Mouse (Mus musculus) lung, embryonic 15.5 days (tissue): ENCODE measurements around the gene Stk32c. TPM values are rescaled to one million over a fixed set of nuclear protein-coding genes. Genes with fewer than 3 reads are reported as not detected.

Experiments
- ATAC-seq: fragments of 200-750 bp; cut with Nextera tagmentation; 2 replicates; pipeline ENCODE4 v1.8.0; 2017; ENCODE audit warnings: moderate number of reproducible peaks, borderline replicate concordance; ENCODE audit not compliant: low FRiP score, low TSS enrichment; ENCODE audit errors: extremely low read depth
- H3K27ac ChIP-seq: fragments of 300-500 bp; sonication (generic); 2 replicates; pipeline ENCODE4 v1.5.1; 2015; ENCODE audit warnings: moderate library complexity, mild to moderate bottlenecking, inconsistent platforms
- H3K27me3 ChIP-seq: fragments of 300-500 bp; sonication (generic); 2 replicates; pipeline ENCODE4 v1.6.1; 2015; ENCODE audit warnings: inconsistent platforms
- H3K36me3 ChIP-seq: fragments of 300-500 bp; sonication (generic); 2 replicates; pipeline ENCODE4 v1.6.1; 2015; ENCODE audit warnings: inconsistent platforms
- H3K4me1 ChIP-seq: fragments of 300-500 bp; sonication (generic); 2 replicates; pipeline ENCODE4 v1.6.1; 2015; ENCODE audit warnings: inconsistent platforms
- H3K4me2 ChIP-seq: fragments of 300-500 bp; sonication (generic); 2 replicates; pipeline ENCODE4 v1.6.1; 2015; ENCODE audit warnings: inconsistent platforms, mild to moderate bottlenecking, moderate library complexity
- H3K4me3 ChIP-seq: fragments of 300-500 bp; sonication (generic); 2 replicates; pipeline ENCODE4 v1.5.1; 2015; ENCODE audit warnings: mild to moderate bottlenecking, inconsistent platforms
- H3K9ac ChIP-seq: fragments of 300-500 bp; sonication (generic); 2 replicates; pipeline ENCODE4 v1.6.1; 2015; ENCODE audit warnings: inconsistent platforms
- H3K9me3 ChIP-seq: fragments of 300-500 bp; sonication (generic); 2 replicates; pipeline ENCODE4 v1.6.1; 2016; ENCODE audit warnings: inconsistent platforms
- WGBS: fragments of 180-500 bp; shearing (Covaris S2); methylation state at CpG from one replicate; pipeline ENCODE4 v1.1.7; 2015; 5-methylcytosine and 5-hydroxymethylcytosine counted together
- polyA plus RNA-seq: library from polyadenylated mRNA; unstranded; fragments of >200 nt; fragmentation: Nextera tagmentation; extraction: Ambion mirVana; gene quantifications from 2 replicates; pipeline ENCODE4 v1.2.1, GENCODE M21; 2015

The Stk32c gene
- polyA plus RNA-seq, 1 experiment from 2014 or later = 0.22 TPM

DNA sequence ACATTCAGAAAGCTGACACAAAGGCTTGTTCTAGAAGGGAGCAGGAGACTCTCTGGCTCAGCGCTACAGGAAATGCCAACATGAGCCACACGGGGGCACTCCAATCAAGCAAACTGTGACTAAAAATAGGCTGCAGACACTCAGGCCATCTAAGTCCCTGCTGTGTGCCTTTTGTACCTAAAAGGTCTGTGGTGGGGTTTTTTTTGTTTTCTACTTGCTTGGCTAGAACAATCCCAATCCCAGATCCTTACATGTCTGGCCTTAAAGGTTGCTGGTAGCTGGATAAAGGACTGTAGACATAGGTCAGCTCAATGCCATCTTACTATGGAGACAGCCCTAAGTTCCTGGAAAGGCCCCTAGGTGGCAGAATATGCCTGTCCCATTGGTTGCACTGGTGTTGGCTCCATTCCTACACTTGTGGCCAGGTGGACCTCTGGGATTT lies 144.9 kb downstream of the Stk32c start:
- no peak; the same call in 1 of the 2 replicates for ATAC-seq
- H3K9ac ChIP-seq = no peak overlapping the region
- H3K4me3 ChIP-seq = no peak overlapping the region
- H3K4me2 ChIP-seq = no peak overlapping the region
- H3K27me3 ChIP-seq = no peaks in the 10 kb centered on the region
- no peaks in the 10 kb centered on the region for H3K4me1 ChIP-seq
- no peaks in the 10 kb centered on the region for H3K9me3 ChIP-seq
- 0% methylated on average over 2 of the region's 2 CpGs for WGBS
- H3K36me3 ChIP-seq = no peaks in the 10 kb centered on the region
- no peak overlapping the region for H3K27ac ChIP-seq

DNA sequence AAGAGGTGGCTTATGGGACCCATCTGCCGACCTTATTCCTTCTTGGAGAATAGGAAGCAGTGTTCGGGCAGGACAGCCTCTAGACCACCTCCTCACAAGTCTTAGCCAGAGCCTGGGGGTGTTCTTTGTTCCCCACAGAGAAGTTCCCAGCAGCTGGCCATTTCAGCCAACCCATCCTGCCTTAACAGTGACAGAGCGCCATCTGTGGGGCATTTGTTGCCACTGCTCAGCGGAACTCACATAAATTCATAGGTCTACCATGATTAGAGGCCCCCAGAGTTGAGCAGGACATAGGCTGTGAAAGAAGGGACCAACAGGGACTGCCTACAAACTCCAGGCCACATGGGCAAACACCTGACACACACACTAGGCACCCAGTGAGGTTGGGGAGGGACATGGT lies 149.7 kb downstream of the Stk32c start:
- no peaks in the 10 kb centered on the region for H3K27me3 ChIP-seq
- H3K27ac ChIP-seq = no peak overlapping the region
- ATAC-seq = no peak
- H3K4me1 ChIP-seq = no peaks in the 10 kb centered on the region
- no peak overlapping the region for H3K4me3 ChIP-seq
- no peaks in the 10 kb centered on the region for H3K36me3 ChIP-seq
- H3K4me2 ChIP-seq = no peak overlapping the region
- H3K9me3 ChIP-seq = no peaks in the 10 kb centered on the region
- 59% methylated on average over 4 of the region's 4 CpGs for WGBS
- no peak overlapping the region for H3K9ac ChIP-seq

Other genes starting within 250 kb of the Stk32c start
- 5.4 and 6.3 TPM in 2 replicates for gene Dpysl4, start 127.3 kb downstream of the Stk32c start, polyA plus RNA-seq
- gene Lrrc27, start 319 bp downstream of the Stk32c start, polyA plus RNA-seq = 2.6 and 3.1 TPM in 2 replicates
- 14.9 and 15.4 TPM in 2 replicates for gene Pwwp2b, start 35.2 kb upstream of the Stk32c start, polyA plus RNA-seq
- gene Inpp5a, start 175.8 kb upstream of the Stk32c start, polyA plus RNA-seq = 31.2 and 35.9 TPM in 2 replicates